Mouse (Mus musculus) heart, postnatal 0 days (tissue): ENCODE data around the gene Aph1c. TPM values are rescaled to one million over a fixed set of nuclear protein-coding genes. Genes with fewer than 3 reads are reported as not detected.
A peak's percentile ranks its signal among the peaks of the same experiment; 100 is the strongest.

Experiments used
- ATAC-seq: fragments of 200-750 bp; cut with Nextera tagmentation; 2 replicates; pipeline ENCODE4 v1.8.0; 2017; ENCODE audit warnings: low read depth, moderate number of reproducible peaks, moderate library complexity; ENCODE audit not compliant: insufficient read depth
- DNase-seq: peaks from one replicate; pipeline ENCODE4 v3.0.0-alpha.2; 2016; ENCODE audit warnings: low spot score
- H3K27ac ChIP-seq: fragments of 300-500 bp; sonication (generic); 2 replicates; pipeline ENCODE4 v1.5.1; 2014; ENCODE audit warnings: low read depth, mild to moderate bottlenecking
- H3K27me3 ChIP-seq: fragments of 300-500 bp; sonication (generic); 2 replicates; pipeline ENCODE4 v1.6.1; 2014; ENCODE audit warnings: low read length, mixed read lengths; ENCODE audit not compliant: control insufficient read depth, insufficient read depth
- H3K36me3 ChIP-seq: fragments of 300-500 bp; sonication (generic); replicated peaks from 2 replicates; pipeline ENCODE4 v1.6.1; 2014; ENCODE audit warnings: low read length, mixed read lengths; ENCODE audit not compliant: control insufficient read depth, insufficient read depth
- H3K4me1 ChIP-seq: fragments of 300-500 bp; sonication (generic); 2 replicates; pipeline ENCODE4 v1.6.1; 2014; ENCODE audit warnings: antibody characterized with exemption; ENCODE audit not compliant: control insufficient read depth, insufficient read depth
- H3K4me2 ChIP-seq: fragments of 300-500 bp; sonication (generic); 2 replicates; pipeline ENCODE4 v1.6.1; 2014; ENCODE audit warnings: low read depth, mild to moderate bottlenecking, low read length, moderate library complexity
- H3K4me3 ChIP-seq: fragments of 300-500 bp; sonication (generic); 2 replicates; pipeline ENCODE4 v1.5.1; 2014; ENCODE audit warnings: low read depth, low read length
- H3K9ac ChIP-seq: fragments of 300-500 bp; sonication (generic); replicated peaks from 2 replicates; pipeline ENCODE4 v1.6.1; 2014; ENCODE audit warnings: low read depth, low read length, mixed read lengths
- H3K9me3 ChIP-seq: fragments of 300-500 bp; sonication (generic); replicated peaks from 2 replicates; pipeline ENCODE4 v1.6.1; 2016; ENCODE audit warnings: low read length; ENCODE audit not compliant: control insufficient read depth
- CTCF ChIP-seq: IDR thresholded peaks from 2 replicates; pipeline ENCODE4 v1.5.1; 2016; ENCODE audit warnings: antibody characterized with exemption, control low read depth, low read depth
- EP300 ChIP-seq: IDR thresholded peaks from 2 replicates; pipeline ENCODE4 v1.6.1; 2016; ENCODE audit warnings: antibody characterized with exemption, low read depth
- WGBS: fragments of 180-500 bp; shearing (Covaris S2); extraction: QIAGEN DNeasy Blood & Tissue Kit; methylation state at CpG from one replicate; pipeline ENCODE4 v1.1.7; 2014; 5-methylcytosine and 5-hydroxymethylcytosine counted together
- polyA plus RNA-seq: library from polyadenylated mRNA; unstranded; fragments of >200 nt; fragmentation: Nextera tagmentation; extraction: Ambion mirVana; gene quantifications from 2 replicates; pipeline ENCODE4 v1.2.1, GENCODE M21; 2015
- total RNA-seq: library from RNA; depleted of rRNA; stranded (reverse); fragments of >200 nt; gene quantifications from 2 replicates; pipeline ENCODE4 v1.2.3, GENCODE M21; 2014; ENCODE audit warnings: low replicate concordance

Aph1c gene
- total and polyA plus RNA-seq, 2 experiments from 2014 or later = 0.69 to 1.7 TPM

GRCm38 (mm10) chr9:66801947-66802346 lies 32.6 kb downstream of the Aph1c start:
- H3K27ac ChIP-seq = no peak overlapping the region
- no peaks in the 10 kb centered on the region for H3K36me3 ChIP-seq
- H3K4me2 ChIP-seq = peak overlapping the region; percentile 32
- ATAC-seq (0 out of 2 replicates have a peak, but pooled peaks have one; percentile 8), DNase-seq (no peak)
- no peaks in the 10 kb centered on the region for H3K9me3 ChIP-seq
- no peak for TF ChIP-seq EP300
- no peak for TF ChIP-seq CTCF
- peak overlapping the region; percentile 30; the same call in 1 of the 2 replicates for H3K9ac ChIP-seq
- WGBS = 32% methylated on average over 12 of the region's 12 CpGs
- peaks cover 9% of the 10 kb centered on the region; the same call in 1 of the 2 replicates for H3K27me3 ChIP-seq
- no peak overlapping the region for H3K4me3 ChIP-seq
- H3K4me1 ChIP-seq = 0 out of 2 replicates have a peak, but pooled peaks cover 8% of the 10 kb centered on the region

GRCm38 (mm10) chr9:66796739-66797138 lies 37.8 kb downstream of the Aph1c start, which contains the start of gene Gm10647:
TSS of gene Gm10647 (plus strand) at chr9:66797039.
- Histone ChIP-seq H3K27ac (peak within 1 kb of the TSS; percentile 91), H3K27me3 (no peaks in the 10 kb centered on the region), H3K4me3 (peak within 1 kb of the TSS; percentile 71), H3K4me1 (peaks cover 6% of the 10 kb centered on the region; the same call in 1 of the 2 replicates), H3K9me3 (no peaks in the 10 kb centered on the region), H3K9ac (peak within 1 kb of the TSS; percentile 8; the same call in 1 of the 2 replicates), H3K4me2 (peak within 1 kb of the TSS; percentile 81), H3K36me3 (no peaks in the 10 kb centered on the region)
- 87% methylated on average over 5 of the region's 5 CpGs for WGBS
- TF ChIP-seq EP300 (no peak), CTCF (no peak)
- DNase-seq = no peak
- no peak for ATAC-seq

GRCm38 (mm10) chr9:66795464-66796324 lies 38.8 kb downstream of the Aph1c start, which contains the start of gene Aph1b:
TSS of gene Aph1b (minus strand) at chr9:66795490.
- DNase-seq (peak; percentile 99), ATAC-seq (peak; percentile 95)
- Histone ChIP-seq H3K27me3 (no peaks in the 10 kb centered on the region), H3K4me1 (peaks cover 6% of the 10 kb centered on the region; the same call in 1 of the 2 replicates), H3K4me2 (peak within 1 kb of the TSS; percentile 81), H3K27ac (peak within 1 kb of the TSS; percentile 91), H3K4me3 (peak within 1 kb of the TSS; percentile 71), H3K9me3 (no peaks in the 10 kb centered on the region), H3K36me3 (no peaks in the 10 kb centered on the region), H3K9ac (peak within 1 kb of the TSS; percentile 59)
- TF ChIP-seq CTCF (no peak), EP300 (no peak)
- WGBS = under 1% methylated on average over 42 of the region's 42 CpGs

- Histone ChIP-seq H3K9ac (peak overlapping the region; percentile 59), H3K9me3 (no peaks in the 10 kb centered on the region), H3K4me1 (peaks cover 6% of the 10 kb centered on the region; the same call in 1 of the 2 replicates), H3K4me3 (peak overlapping the region; percentile 71), H3K36me3 (0 out of 2 replicates have a peak, but pooled peaks cover 4% of the 10 kb centered on the region), H3K27ac (peak overlapping the region; percentile 91), H3K4me2 (peak overlapping the region; percentile 81), H3K27me3 (no peaks in the 10 kb centered on the region)
- 1% methylated on average over 43 of the region's 43 CpGs for WGBS
- TF ChIP-seq EP300 = no peak; the same call in 1 of the 2 replicates
- TF ChIP-seq CTCF = no peak
- ATAC-seq (no peak; the same call in 1 of the 2 replicates), DNase-seq (no peak)
Measured at GRCm38 (mm10) chr9:66794629-66795463, 39.7 kb downstream of the Aph1c start.

- DNase-seq = peak; percentile 68
Measured at GRCm38 (mm10) chr9:66787821-66788220, 46.7 kb downstream of the Aph1c start.

More at GRCm38 (mm10) chr9:66787821-66788220, 46.7 kb downstream of the Aph1c start:
- no peak overlapping the region for H3K4me2 ChIP-seq
- no peaks in the 10 kb centered on the region for H3K4me1 ChIP-seq
- H3K27ac ChIP-seq = no peak overlapping the region
- TF ChIP-seq CTCF (peak; percentile 73), EP300 (no peak)
- H3K9me3 ChIP-seq = no peaks in the 10 kb centered on the region
- no peak overlapping the region for H3K9ac ChIP-seq
- no peak overlapping the region for H3K4me3 ChIP-seq
- H3K27me3 ChIP-seq = no peaks in the 10 kb centered on the region
- ATAC-seq = no peak
- 11% methylated on average over 2 of the region's 2 CpGs for WGBS
- H3K36me3 ChIP-seq = 0 out of 2 replicates have a peak, but pooled peaks cover 4% of the 10 kb centered on the region
